Mouse (Mus musculus) left cerebral cortex, postnatal 25 days (tissue): Measurements from ENCODE around the gene Sytl2. TPM values are rescaled to one million over a fixed set of nuclear protein-coding genes. Genes with fewer than 3 reads are reported as not detected.
A peak's percentile ranks its signal among the peaks of the same experiment; 100 is the strongest.

Experiments
- DNase-seq, 2 experiments: peaks; one replicate each; pipeline ENCODE4 v3.0.0; 2022; ENCODE audit warnings: low spot score in 2 of 2, mixed read lengths in 1 of 2
- intact Hi-C: fragments of 180-260 bp; cut with DNase I; formaldehyde crosslinking; loops from one replicate; pipeline ENCODE4 v1.15.1; 2025
- total RNA-seq, 2 experiments: library from RNA; stranded (reverse); gene quantifications; 2 replicates each; pipeline ENCODE4 v1.2.3; 2021

Sytl2 gene
- 10 to 100 TPM; 76.5 to 79.4 TPM for total RNA-seq

GRCm38 (mm10) chr7:90301942-90302646 lies at the start of gene Sytl2:
TSS of gene Sytl2 (plus strand) at chr7:90302252.
- peak; percentile 10 to 24 for DNase-seq
- intact Hi-C loops = no loop called here

- DNase-seq = no peak
- intact Hi-C loops = no loop called here
Measured at GRCm38 (mm10) chr7:90252946-90253345, 49.1 kb upstream of the Sytl2 start.

GRCm38 (mm10) chr7:90258701-90259100 lies 43.4 kb upstream of the Sytl2 start:
- intact Hi-C loops = no loop called here
- DNase-seq = no peak

- DNase-seq = no peak
- intact Hi-C loops = no loop called here
Measured at GRCm38 (mm10) chr7:90259899-90260298, 42.2 kb upstream of the Sytl2 start.

GRCm38 (mm10) chr7:90261902-90262599 lies 40.0 kb upstream of the Sytl2 start:
- DNase-seq = no peak
- intact Hi-C loops = no loop called here

- intact Hi-C loops = loop anchor here (1.0 to 5.0 kb wide), 2 partner anchors 248 to 267 kb away; no protein-coding TSS in a partner anchor
- DNase-seq = peak; percentile 81 to 86
Measured at GRCm38 (mm10) chr7:90265289-90265970, 36.6 kb upstream of the Sytl2 start, which contains the start of gene Ccdc83. TSS of gene Ccdc83 (minus strand) at chr7:90265777.

- no peak for DNase-seq
- intact Hi-C loops = no loop called here
Measured at GRCm38 (mm10) chr7:90270141-90270540, 31.9 kb upstream of the Sytl2 start.

- intact Hi-C loops = no loop called here
- no peak for DNase-seq
Measured at GRCm38 (mm10) chr7:90274561-90275100, 27.4 kb upstream of the Sytl2 start.

GRCm38 (mm10) chr7:90277246-90277645 lies 24.8 kb upstream of the Sytl2 start:
- intact Hi-C loops = no loop called here
- DNase-seq = no peak

- intact Hi-C loops = no loop called here
- DNase-seq = no peak
Measured at GRCm38 (mm10) chr7:90277769-90278168, 24.3 kb upstream of the Sytl2 start.

- intact Hi-C loops = no loop called here
- DNase-seq = no peak
Measured at GRCm38 (mm10) chr7:90279136-90279535, 22.9 kb upstream of the Sytl2 start.

- intact Hi-C loops = loop anchor here (1.0 kb wide), 1 partner anchor 129 kb away; no protein-coding TSS in a partner anchor
- peak; percentile 12 to 33 for DNase-seq
Measured at GRCm38 (mm10) chr7:90280274-90280875, 21.7 kb upstream of the Sytl2 start.

GRCm38 (mm10) chr7:90280878-90281277 lies 21.2 kb upstream of the Sytl2 start:
- no peak for DNase-seq
- intact Hi-C loops = loop anchor here (1.0 kb wide), 1 partner anchor 128 kb away; no protein-coding TSS in a partner anchor

- intact Hi-C loops = no loop called here
- no peak for DNase-seq
Measured at GRCm38 (mm10) chr7:90281759-90282546, 20.1 kb upstream of the Sytl2 start.

- intact Hi-C loops = no loop called here
- no peak for DNase-seq
Measured at GRCm38 (mm10) chr7:90282786-90283185, 19.3 kb upstream of the Sytl2 start.

- intact Hi-C loops = no loop called here
- no peak for DNase-seq
Measured at GRCm38 (mm10) chr7:90284793-90285192, 17.3 kb upstream of the Sytl2 start.

GRCm38 (mm10) chr7:90291885-90292284 lies 10.2 kb upstream of the Sytl2 start:
- intact Hi-C loops = no loop called here
- DNase-seq = no peak

GRCm38 (mm10) chr7:90302647-90303552 lies 848 bp downstream of the Sytl2 start:
- intact Hi-C loops = no loop called here
- no peak for DNase-seq
